Comparison of ENCODE assay signal across 27 mouse cellular contexts in genomic region chr9:97036656-97037055, GRCm38 (mm10). TPM values are rescaled to one million over a fixed set of nuclear protein-coding genes. Genes with fewer than 3 reads are reported as not detected.
A peak's percentile ranks its signal among the peaks of the same experiment; 100 is the strongest.
DNase-seq lines count a peak whose midpoint lies in the region; ATAC-seq and TF ChIP-seq lines count a peak whose summit lies in the region.
"Had no signal": no experiment of that assay in that cellular context is flagged by ENCODE, and none has a peak within 500 bp of the region (broad histone marks: within the 10 kb centered on the region; RNA-seq: fewer than 3 reads in every experiment).

No protein-coding gene starts in this region.

- no peaks in the 10 kb centered on the region for H3K36me3 ChIP-seq in kidney, embryonic 16.5 days (ENCODE audit: insufficient read depth, low read length)
- no peaks in the 10 kb centered on the region for H3K36me3 ChIP-seq in intestine, postnatal 0 days (ENCODE audit: control insufficient read depth, insufficient read depth)
- H3K36me3 ChIP-seq: embryonic facial prominence, embryonic 13.5 days; forebrain, embryonic 12.5 days; G1E; heart, embryonic 12.5 days; liver, embryonic 15.5 days; midbrain, embryonic 15.5 days; stomach, embryonic 15.5 days had no signal

- DNase-seq in adrenal gland, postnatal 14 days, result peak; percentile 38
- DNase-seq in adrenal gland, postnatal 4 days (ENCODE audit: low spot score in 2 of 2), result no peak
- DNase-seq in kidney, adult 11 months, result peak; percentile 46
- peak; percentile 47 to 48 for DNase-seq in kidney, postnatal 36 days
- no peak for DNase-seq in kidney, postnatal 4 days
- peak; percentile 68 for DNase-seq in adipocyte (ENCODE audit: low spot score)
- DNase-seq: cerebellum, adult 11 months; cerebellum, adult 9-10 months; heart, adult 2 months; heart, postnatal 4 days; lung, embryonic 14.5 days; lung, postnatal 14 days; right cerebral cortex, postnatal 25 days; thymus, postnatal 14 days had no signal

- no peak overlapping the region for H3K9ac ChIP-seq in kidney, embryonic 16.5 days (replicated peaks; ENCODE audit: low read length)
- H3K9ac ChIP-seq in intestine, postnatal 0 days (ENCODE audit: low read depth, low read length), result no peak overlapping the region
- H3K9ac ChIP-seq: embryonic facial prominence, embryonic 13.5 days; forebrain, embryonic 12.5 days; heart, embryonic 12.5 days; hindbrain, embryonic 14.5 days; liver, embryonic 15.5 days; lung, embryonic 14.5 days; midbrain, embryonic 15.5 days; stomach, embryonic 15.5 days had no signal

- 91% methylated on average over 7 of the region's 7 CpGs for WGBS in kidney, embryonic 16.5 days
- WGBS in intestine, postnatal 0 days, result 88% methylated on average over 7 of the region's 7 CpGs

- no peaks in the 10 kb centered on the region for H3K4me1 ChIP-seq in kidney, embryonic 16.5 days (ENCODE audit: insufficient read depth, low read length)
- no peaks in the 10 kb centered on the region for H3K4me1 ChIP-seq in intestine, postnatal 0 days (replicated peaks; ENCODE audit: control insufficient read depth, insufficient read depth, low read length)
- H3K4me1 ChIP-seq: embryonic facial prominence, embryonic 13.5 days; heart, embryonic 12.5 days; liver, embryonic 15.5 days; midbrain, embryonic 15.5 days; stomach, embryonic 15.5 days had no signal

- TF ChIP-seq CTCF in intestine, postnatal 0 days (IDR thresholded peaks at IDR 0.05; ENCODE audit: low read depth), result no peak

- ATAC-seq in kidney, embryonic 16.5 days (ENCODE audit: low FRiP score, low TSS enrichment), result no peak
- no peak for ATAC-seq in intestine, postnatal 0 days
- ATAC-seq: inflammation-experienced regulatory T-cells, adult 6 months; midbrain, embryonic 15.5 days; Patski had no signal

- H3K4me2 ChIP-seq in kidney, embryonic 16.5 days (replicated peaks; ENCODE audit: low read depth, low read length), result no peak overlapping the region
- H3K4me2 ChIP-seq in intestine, postnatal 0 days (replicated peaks; ENCODE audit: low read depth), result no peak overlapping the region
- H3K4me2 ChIP-seq: embryonic facial prominence, embryonic 13.5 days; forebrain, embryonic 12.5 days; heart, embryonic 12.5 days; hindbrain, embryonic 14.5 days; liver, embryonic 15.5 days; lung, embryonic 14.5 days; midbrain, embryonic 15.5 days; stomach, embryonic 15.5 days had no signal

- no peak overlapping the region for H3K27ac ChIP-seq in kidney, embryonic 16.5 days (ENCODE audit: low read length)
- H3K27ac ChIP-seq in intestine, postnatal 0 days (ENCODE audit: low read depth, low read length), result no peak overlapping the region
- H3K27ac ChIP-seq: embryonic facial prominence, embryonic 13.5 days; forebrain, embryonic 12.5 days; heart, adult 2 months; hindbrain, embryonic 14.5 days; liver, embryonic 15.5 days; midbrain, embryonic 15.5 days; stomach, embryonic 15.5 days had no signal

- H3K9me3 ChIP-seq in kidney, embryonic 16.5 days (ENCODE audit: low read length), result no peaks in the 10 kb centered on the region
- no peaks in the 10 kb centered on the region for H3K9me3 ChIP-seq in intestine, postnatal 0 days (ENCODE audit: control insufficient read depth)
- H3K9me3 ChIP-seq: embryonic facial prominence, embryonic 13.5 days; forebrain, embryonic 12.5 days; G1E; heart, embryonic 12.5 days; liver, embryonic 15.5 days; midbrain, embryonic 15.5 days; stomach, embryonic 15.5 days had no signal

- no peak overlapping the region for H3K4me3 ChIP-seq in kidney, embryonic 16.5 days (ENCODE audit: low read length)
- no peak overlapping the region for H3K4me3 ChIP-seq in intestine, postnatal 0 days (ENCODE audit: low read depth, low read length)
- H3K4me3 ChIP-seq: embryonic facial prominence, embryonic 13.5 days; forebrain, embryonic 12.5 days; heart, adult 2 months; heart, embryonic 12.5 days; liver, embryonic 15.5 days; midbrain, embryonic 15.5 days; stomach, embryonic 15.5 days had no signal

- no peaks in the 10 kb centered on the region for H3K27me3 ChIP-seq in kidney, embryonic 16.5 days (ENCODE audit: insufficient read depth, low read length)
- H3K27me3 ChIP-seq in intestine, postnatal 0 days (replicated peaks; ENCODE audit: control insufficient read depth, insufficient read depth, low read length), result 0 out of 2 replicates have a peak, but pooled peaks cover 3% of the 10 kb centered on the region
- H3K27me3 ChIP-seq: embryonic facial prominence, embryonic 13.5 days; forebrain, embryonic 12.5 days; heart, embryonic 12.5 days; midbrain, embryonic 15.5 days; Patski; stomach, embryonic 15.5 days had no signal

RNA-seq across cellular contexts. Expression of gene Spsb4, which starts 18.0 kb away (rescaled TPM):
- 1.5 and 1.7 TPM in 2 replicates for total RNA-seq in adrenal gland, postnatal 14 days (2021)
- total RNA-seq in adrenal gland, postnatal 4 days (2021), result 10 to 100 TPM in 1 of 2 experiments, 1 to 10 TPM in 1; 4.5 to 10.1 TPM
- 64.3 and 66.6 TPM in 2 replicates for polyA plus RNA-seq in kidney, embryonic 16.5 days (2015; fragmentation: Nextera tagmentation; extraction: Ambion mirVana)
- 23.4 and 25.0 TPM in 2 replicates for polyA plus RNA-seq in intestine, postnatal 0 days (2015; fragmentation: Nextera tagmentation; extraction: Ambion mirVana)
- total RNA-seq: G1E; neutrophil, adult 5-6 weeks had no signal
- polyA plus RNA-seq: G1E had no signal

Comparison
In these comparisons a context has a peak if more than half of its experiments do, and no peak if none do; other contexts are left out.
1. DNase-seq: peak in adrenal gland, postnatal 14 days (single experiment), kidney, adult 11 months (single experiment), kidney, postnatal 36 days (2 of 2) and adipocyte (single experiment); none in adrenal gland, postnatal 4 days (0 of 2) and kidney, postnatal 4 days (0 of 2).